Mouse (Mus musculus): ENCODE data around the gene Ache.

Gene Ache

DNA sequence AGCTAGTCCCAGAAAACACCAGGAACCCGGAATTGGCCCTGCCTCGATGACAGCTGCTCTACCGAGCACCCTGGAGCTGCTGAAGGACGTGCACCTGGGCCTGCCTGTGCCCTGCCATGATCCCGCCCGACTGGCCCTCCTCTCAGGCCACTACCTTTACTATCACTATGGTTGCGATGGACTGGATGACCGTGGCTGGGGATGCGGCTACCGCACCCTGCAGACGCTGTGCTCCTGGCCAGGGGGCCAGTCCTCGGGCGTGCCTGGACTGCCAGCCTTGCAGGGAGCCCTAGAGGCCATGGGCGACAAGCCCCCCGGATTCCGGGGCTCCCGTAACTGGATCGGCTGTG lies 7.4 kb downstream of the Ache start:
- intact Hi-C loops (cut with DNase I) = loop anchor here (5.0 kb wide), 1 partner anchor 83 kb away; no protein-coding TSS in a partner anchor

DNA sequence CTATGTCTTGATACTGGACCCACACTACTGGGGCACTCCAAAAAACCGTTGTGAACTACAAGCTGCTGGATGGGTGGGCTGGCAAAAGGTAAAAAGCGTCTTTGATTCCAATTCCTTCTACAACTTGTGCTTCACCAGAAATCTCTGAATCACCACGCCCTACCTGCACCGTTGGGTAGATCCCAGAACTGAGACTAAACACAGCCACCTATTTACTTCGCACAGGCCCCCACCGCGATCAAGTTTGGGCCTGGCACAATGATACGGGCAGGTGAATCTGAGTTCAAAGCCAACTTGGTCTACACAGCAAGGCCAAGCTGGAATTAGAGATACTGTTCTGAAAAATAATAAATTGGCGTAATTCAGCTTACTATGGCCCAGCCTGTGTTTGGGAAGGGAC lies 8.0 kb downstream of the Ache start:
- intact Hi-C loops (cut with DNase I) = no loop called here

DNA sequence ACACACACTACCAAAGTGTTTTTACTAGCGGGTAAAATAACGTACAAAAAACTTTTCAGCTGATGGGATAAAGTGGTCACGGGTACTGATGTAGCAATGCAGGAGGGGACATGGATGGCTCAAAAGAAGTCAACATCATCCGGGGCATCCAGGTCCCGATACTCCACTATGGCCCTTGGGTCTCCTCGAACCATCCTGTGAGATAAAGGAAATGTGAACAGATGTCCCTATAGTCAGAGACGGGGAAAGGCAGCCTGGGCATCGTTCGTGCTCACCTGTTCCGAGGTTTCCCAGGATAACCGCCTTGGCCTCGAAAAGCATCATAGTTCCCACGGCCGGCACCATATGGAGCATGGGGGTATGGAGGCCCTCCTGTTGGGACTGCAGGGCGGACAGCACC lies 8.4 kb downstream of the Ache start:
- intact Hi-C loops (cut with DNase I) = no loop called here

DNA sequence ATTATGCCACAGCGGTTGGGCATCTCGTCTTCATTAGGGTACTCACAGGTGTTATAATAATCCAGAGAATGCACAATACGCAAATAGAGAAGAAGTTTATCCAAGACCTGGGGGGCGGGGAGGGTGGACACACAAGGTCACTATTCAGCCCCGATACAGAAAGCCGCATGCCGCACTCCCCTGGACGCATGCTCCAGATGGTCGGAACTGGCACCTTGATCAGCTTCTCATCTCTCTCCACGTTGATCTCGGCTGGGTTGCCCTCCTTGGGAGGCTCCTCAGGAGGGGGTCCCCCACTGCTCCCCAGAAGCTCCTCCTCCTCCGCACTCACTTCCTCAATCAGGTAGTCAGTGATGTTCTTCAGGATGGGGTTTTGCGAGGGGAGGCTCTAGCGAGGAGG lies 9.8 kb downstream of the Ache start:
- intact Hi-C loops (cut with DNase I) = no loop called here

DNA sequence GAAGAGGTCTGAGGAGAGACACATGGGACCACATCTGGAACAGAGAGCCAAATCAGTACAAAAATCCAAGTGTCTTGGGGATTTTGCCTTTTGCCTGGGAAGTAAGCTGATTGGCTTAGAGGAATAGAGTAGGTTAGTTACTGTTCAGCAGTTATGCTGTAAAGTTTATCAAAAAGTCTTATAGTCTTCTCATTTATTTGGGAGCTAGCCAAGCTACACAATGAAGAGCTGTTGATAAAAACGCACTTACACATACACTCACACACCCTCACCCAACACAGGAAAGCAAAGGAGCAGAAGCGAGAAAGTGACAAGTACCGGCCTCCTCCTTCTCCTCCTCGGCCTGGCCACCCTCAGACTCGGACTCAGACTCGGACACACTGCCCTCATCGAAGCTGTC lies 11.9 kb downstream of the Ache start:
- intact Hi-C loops (cut with DNase I) = no loop called here

DNA sequence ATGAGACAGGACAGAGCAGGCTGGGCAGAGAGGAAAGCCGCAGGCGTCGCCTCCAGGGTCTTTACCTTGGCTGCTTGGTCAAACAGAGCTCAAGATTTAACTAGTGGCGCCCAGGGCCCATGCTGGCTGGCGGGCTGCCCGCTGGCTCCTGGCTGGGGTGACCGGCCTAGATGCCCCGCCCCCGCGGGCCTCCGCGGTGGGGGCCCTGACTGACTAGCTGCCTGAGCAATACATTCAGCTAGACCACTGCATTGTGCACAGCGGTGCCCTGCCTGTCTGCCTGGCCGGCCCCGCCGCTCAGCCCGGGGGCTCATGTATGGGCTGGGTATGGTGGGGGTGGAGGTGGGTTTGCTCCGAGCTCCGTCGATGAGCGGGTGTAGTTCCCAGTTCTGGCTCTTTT lies 13.9 kb downstream of the Ache start:
- intact Hi-C loops (cut with DNase I) = no loop called here

DNA sequence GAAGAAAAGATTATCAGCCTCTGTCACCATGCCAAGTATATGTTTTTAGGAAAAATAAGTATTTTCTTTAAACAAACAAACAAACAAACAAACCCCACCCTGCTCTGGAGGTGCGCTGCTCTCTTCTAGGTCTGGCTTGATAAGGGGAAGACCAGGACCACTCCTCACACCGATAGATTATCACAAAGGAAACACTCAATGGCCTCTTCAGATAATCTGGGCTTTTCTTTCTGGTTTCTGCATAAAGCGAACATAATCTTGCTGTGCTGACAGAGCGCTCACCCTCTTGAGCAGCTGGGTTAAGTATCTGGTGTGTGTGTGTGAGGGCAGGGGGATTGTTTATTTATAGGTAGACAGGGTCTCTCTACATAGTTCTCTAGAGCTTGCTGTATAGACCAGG lies 16.3 kb downstream of the Ache start:
- intact Hi-C loops (cut with DNase I) = no loop called here

DNA sequence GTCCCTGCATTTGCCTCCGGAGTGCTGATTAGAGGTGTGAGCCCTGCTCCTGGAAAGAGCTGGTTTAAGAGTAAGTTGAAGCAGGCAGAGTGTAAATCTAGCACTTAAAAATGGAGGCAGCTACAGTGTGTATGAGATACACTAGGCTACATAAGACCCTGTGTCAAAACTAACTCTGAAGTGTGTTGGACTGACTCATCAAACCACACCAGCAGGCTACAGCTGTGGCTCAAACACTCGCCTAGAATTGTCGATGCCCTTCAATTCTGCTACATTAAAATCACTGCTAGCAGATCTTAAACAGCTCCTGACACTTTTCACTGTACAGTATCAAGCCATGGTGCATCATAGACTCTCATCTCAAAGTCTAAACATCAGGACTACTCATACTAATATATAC lies 16.8 kb downstream of the Ache start:
- intact Hi-C loops (cut with DNase I) = no loop called here

DNA sequence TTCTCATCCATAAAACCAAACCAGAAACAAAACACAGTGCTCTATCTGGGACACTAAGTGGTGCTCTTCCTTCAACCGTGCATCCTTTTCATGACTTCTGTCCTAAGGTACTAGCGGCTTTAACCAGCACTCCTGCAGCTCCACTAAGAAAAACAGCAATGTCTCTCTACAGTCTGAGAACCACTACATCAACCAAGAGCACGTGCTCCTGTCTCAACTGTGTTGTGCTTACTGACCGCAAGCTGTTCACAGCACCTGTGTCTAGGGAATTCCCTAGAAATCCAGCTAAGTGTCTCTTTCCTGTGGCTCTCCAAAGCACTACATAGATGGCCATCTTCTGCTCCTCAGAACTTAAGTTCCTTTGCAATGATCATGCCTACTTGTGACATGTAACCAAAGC lies 17.5 kb downstream of the Ache start:
- intact Hi-C loops (cut with DNase I) = no loop called here

DNA sequence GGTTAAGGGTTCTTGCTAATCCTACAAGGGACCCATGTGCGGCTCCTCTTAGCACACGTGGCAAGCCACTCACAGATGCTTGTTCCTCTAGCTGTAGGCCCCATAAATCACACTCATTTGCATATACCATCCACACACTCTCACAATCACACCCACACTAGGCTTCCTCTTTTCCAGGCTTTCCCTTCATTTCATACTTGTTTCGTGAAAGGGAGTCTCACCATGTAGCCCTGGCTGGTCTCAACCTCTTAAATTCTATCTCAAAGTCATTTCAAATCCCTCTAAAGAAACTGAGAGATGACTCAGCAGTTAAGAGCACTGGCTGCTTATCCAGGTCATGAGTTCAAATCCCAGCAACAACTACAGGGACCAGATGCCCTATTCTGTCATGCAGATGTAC lies 18.5 kb downstream of the Ache start:
- intact Hi-C loops (cut with DNase I) = no loop called here

DNA sequence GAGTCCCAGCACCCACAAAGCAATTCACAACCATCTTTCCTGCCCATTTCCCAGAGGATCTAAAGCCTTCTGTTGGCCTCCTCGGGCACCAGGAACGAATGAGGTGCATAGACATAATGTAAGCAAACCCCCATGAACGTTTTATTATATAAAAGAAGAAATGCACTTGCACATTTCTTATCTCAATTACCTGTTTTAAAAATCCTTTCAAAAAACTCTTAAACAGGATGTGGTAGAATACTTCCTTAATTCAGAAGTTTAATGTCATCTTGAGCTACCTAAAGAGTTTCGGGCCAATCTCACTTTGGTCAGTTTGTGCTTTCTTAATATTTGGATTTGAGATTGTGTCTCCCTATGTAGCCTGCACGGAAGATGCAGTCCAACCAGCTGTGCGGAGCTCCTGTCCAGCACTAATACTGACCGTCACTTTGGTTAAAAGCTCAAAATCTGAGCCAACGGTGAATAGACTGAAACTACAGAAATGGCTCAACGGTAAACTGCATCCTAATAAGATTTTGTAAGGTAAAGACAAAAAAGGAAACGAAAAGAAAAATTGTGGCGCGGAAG lies 19.2 kb downstream of the Ache start:
- intact Hi-C loops (cut with DNase I) = no loop called here

DNA sequence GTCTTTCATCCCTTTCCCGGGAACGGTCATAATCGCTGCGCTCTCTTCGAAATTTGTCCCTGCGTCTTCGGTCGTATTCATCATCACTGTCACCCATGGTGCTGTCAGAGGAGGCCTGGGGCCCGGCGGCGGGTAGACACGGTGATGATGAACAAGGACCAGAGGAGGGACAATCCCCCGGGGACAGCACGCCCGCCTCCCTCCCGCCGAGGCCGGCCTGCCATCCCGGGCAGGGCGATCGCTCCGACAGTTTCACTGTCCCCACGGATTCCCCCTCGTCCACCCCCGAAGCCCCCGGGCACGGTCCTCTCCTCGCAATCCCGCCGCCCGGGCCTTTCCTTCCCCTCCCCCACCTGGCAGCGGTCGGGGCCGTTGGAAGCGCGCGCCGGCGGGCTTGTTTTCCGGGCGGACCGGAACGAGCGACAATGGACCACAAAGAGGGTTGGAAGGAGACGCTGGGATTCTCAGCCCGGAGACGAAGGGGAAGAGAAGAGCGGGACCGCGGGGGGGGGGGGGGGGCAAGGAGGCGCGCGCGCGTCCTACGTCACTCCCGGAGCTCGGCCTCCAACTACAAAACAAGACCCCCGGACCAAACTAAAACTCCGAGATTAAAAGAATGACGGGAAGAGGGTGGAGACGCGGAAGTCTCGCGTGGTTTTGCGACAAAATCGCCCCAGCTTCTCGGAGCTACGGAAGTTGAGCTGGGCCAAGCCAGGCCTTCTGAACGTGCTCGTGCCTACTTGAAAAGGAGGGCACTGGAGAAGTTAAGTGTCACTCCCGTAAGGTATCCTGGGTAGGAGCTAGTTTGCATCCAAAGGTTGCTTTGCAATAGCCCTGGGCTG lies 20.0 kb downstream of the Ache start, which contains the start of gene Srrt:
Gene Srrt (minus strand): TSS at position 604 of the 842 bp plus-strand sequence.
- intact Hi-C loops (cut with DNase I) = no loop called here

DNA sequence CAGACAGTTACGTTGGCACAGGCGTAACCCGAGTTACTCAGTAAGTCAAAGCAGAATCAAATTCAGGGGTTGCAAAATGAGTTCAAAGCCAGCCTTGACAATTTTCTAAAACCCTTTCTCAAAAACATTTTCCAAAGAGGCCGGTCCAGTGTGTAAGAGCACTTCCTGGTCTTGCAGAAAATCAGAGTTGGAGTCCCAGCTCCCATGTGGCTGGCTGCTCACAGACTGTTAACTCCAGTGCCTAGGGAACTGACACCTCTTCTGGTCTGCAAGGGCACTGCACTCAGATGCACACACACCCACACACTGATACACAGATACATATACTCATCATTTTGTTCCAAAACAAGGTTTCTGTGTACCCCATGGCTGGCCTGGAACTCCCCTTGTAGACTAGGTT lies 21.0 kb downstream of the Ache start:
- intact Hi-C loops (cut with DNase I) = no loop called here

DNA sequence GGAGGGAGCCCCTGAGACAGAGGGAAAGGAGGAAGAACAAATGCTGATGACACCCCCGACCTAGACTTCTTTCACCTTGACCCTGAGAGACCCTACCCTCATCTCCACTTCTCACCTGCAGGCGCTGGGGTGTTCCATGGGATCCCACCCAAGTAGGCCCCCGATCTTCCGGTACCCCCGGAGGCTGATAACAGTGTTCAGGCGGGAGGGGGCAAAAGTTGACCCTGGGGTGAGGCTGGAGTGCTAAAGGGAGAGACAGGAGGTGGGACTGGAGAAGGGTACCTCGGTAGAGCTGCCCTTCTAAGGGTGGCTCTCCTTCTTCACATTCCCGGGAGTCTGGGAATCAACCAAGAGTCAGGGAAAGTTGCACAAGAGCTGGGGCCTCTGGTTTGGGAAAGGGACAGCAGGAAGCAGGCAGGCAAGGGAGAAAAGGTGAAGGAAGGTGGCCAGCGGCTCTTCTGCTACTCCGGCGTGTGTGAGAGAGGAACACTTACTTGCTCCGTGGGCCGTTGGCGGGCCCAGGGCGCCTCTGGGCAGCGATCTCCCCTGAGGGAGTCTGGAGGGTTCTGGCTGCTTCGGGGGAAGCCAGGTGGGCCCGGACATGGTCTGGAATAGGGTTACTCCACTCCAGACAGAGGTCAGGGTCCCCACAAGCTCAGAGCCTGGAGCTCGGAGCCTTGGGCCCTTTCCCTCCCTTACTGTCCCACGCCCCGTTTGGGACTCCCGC lies 26.3 kb downstream of the Ache start:
- intact Hi-C loops (cut with DNase I) = no loop called here

DNA sequence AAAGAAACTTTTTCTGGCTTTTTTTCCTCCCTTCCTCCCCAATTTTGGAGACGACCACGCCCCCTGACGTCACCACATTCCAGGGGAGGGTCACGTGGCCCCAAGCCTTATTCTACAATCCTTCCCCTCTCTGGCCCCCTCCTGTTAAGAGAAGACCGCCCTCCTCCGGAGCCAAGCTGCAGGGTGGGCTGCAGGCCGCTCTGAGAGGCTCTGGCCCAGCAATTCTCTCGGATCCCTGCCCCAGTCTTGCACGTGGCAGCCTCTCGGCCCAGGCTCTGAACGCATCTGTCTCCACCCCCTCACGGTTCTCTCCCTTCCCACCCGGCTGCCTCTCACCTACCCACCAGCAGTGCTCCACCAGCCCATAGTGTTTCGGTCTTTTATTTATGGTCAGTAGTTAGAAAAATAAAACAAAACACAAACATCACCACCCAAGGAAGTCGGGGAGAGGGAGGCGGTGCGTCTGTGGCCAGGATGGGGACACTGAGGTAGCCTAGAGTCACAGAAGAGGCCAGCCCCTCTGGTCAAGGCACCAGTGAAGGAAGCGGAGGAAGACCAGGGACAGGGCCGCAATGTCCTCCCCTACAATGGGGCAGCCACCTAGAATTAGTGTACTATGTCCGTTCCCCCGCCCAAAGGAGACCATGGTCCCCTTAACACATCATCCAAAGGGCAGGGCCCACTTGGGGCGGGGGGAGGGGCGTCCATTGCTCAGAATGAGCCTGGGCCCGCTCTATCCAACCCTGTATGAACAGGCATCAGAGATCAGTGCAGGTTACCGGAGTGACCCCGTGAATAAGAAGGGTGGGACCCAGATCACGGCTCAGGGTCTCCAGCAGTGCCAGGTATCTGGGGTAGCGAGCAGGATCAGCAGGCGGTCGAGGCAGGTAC lies 27.1 kb downstream of the Ache start, which contains the start of gene Trip6:
Gene Trip6 (minus strand): TSS at position 212 of the 891 bp plus-strand sequence.
- intact Hi-C loops (cut with DNase I) = no loop called here

DNA sequence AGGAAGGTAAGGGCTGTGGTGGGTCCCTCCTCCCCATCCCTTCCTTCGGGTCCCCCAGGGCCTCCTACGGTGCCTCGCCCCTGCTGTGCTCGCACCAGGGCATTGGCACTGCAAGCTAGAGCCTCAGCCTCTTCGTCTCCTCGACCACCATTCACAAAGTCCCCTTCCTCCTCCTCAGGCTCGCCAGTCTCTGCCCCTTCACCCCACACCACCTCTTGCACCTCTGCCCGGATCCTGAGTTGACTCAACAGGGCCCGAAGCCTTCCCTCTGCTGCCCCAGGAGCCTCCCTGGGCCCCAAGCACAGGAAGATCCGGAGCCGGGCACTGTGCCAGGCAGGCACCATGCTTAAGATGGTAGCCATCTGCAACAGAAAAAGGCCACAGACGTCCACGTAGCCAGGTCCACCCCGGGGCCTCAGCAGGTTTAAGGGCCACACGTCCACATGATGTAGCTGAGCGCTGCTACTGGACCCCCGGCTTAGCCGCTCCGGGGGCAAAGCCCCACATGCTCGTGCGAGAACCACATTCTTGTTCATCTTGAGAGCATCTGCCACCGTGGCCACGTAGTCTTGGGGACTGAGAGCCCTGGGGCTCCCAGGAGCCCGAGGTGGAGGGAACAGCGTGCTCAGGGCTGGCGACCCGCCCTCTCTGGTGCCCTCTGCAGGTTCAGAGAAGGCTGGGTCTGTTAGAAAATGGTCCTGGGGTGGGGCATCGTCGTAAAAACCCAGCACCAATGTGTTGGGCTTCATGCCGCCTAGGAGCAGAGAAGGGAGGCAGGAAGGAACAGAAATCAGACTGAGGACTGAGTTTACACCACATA lies 28.0 kb downstream of the Ache start:
- intact Hi-C loops (cut with DNase I) = no loop called here

DNA sequence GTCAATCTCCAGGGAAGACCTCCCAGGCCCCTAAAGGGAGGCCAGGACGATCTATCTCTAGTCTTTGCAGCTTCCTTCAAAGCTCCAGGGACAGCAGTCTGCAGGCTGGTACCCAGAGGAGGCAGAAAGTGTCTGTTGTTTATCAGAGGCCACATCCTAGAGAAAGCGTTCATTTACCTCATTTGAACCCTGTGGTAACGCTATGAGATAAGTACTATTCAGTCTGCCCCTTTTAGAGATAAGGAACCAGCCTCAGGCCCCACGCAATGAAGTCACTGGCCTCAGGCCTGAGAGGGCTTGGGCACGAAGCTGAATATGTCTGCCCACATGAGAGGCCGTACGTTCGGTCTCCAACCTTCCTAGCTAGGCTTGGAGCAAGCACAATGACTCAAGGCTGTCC lies 30.0 kb downstream of the Ache start:
- intact Hi-C loops (cut with DNase I) = no loop called here

DNA sequence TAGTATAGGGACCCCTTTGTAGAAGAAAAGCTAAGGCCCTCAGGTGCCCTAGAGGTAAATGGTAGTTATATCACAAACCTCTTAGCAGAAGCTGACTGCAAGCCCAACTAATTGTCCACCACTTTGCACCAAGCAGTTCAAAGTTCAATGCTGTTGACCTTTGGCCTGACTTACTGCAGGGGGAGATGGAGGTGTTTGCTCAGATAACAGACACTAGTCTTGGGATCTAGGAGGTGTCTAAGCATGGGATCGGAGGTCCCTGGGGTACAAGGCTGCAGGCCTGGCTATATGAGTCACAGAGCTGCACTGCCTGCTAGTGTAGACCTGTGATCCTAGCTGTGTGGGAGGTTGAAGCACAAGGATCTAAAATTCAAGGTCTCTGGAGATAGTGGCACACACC lies 31.3 kb downstream of the Ache start:
- intact Hi-C loops (cut with DNase I) = no loop called here

DNA sequence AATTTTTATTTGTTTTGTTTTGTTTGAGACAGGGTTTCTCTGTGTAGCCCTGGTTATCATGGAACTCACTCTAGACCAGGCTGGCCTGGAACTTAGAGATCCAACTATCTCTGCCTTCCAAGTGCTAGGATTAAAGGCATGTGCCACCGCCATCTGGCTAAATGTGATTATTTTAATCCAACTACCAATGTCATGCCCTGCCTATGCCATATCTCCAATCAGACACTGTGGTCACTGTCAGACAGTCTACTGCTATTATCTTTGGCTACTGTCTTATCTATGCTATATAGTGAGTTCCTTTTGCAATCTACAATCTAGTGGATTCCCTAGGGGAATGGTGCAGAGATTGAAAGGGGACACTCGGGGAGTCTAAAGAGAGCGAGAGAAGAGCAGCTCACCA lies 33.7 kb downstream of the Ache start:
- intact Hi-C loops (cut with DNase I) = no loop called here

DNA sequence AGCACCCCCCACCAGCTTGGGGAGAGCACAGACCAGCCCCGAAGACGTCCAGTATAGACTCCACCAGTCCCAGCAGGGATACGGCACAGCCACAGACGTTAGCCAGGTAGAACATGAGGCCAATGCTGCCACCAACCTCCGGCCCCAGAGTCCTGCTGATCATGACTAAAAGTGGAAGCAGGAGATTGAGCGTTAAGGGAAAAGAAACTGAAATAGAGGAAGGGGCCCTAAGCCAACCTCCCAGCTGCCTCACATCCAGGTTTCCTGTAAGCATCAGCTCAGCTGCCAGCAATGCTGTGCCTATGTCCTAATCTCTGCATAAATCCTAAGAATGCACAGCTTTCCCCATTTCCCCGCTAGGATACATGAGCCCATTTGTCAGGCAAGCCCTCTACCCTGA lies 43.6 kb downstream of the Ache start:
- intact Hi-C loops (cut with DNase I) = loop anchor here (10.0 kb wide), 1 partner anchor 174 kb away; the partner anchor contains the start of gene Pop7

Measured in adrenal gland (tissue).